Mouse (Mus musculus) left cerebral cortex, postnatal 4 days (tissue): ENCODE data around the gene Hist1h3d. TPM values are rescaled to one million over a fixed set of nuclear protein-coding genes. Genes with fewer than 3 reads are reported as not detected.
"Not testable (repeated sequence)": the region's sequence is repeated elsewhere in the genome, so short reads cannot be mapped to it uniquely, and the experiment has no call there.

Source experiments
- DNase-seq: peaks from one replicate; pipeline ENCODE4 v3.0.0-alpha.2; 2022
- intact Hi-C: fragments of 180-260 bp; cut with DNase I; formaldehyde crosslinking; loops from one replicate; pipeline ENCODE4 v1.15.1; 2025
- total RNA-seq, 2 experiments: library from RNA; stranded (reverse); gene quantifications; 2 replicates each; pipeline ENCODE4 v1.2.3; 2021

Gene Hist1h3d
- total RNA-seq, 2 experiments from 2014 or later = 18.8 to 24.3 TPM

- no peak for DNase-seq
- intact Hi-C loops = loop anchor here (10.0 kb wide), 1 partner anchor 192 kb away; the partner anchor contains the start of genes Hist1h2ab, Hist1h3b and Hist1h4b
Measured at GRCm38 (mm10) chr13:23562699-23563462, 12.7 kb upstream of the Hist1h3d start.

- intact Hi-C loops = loop anchor here (10.0 kb wide), 1 partner anchor 190 kb away; the partner anchor contains the start of genes Hist1h2ab, Hist1h3b and Hist1h4b
- DNase-seq = no peak
Measured at GRCm38 (mm10) chr13:23564482-23564881, 11.1 kb upstream of the Hist1h3d start.

- intact Hi-C loops, DNase-seq: not testable (repeated sequence)
Measured at GRCm38 (mm10) chr13:23570261-23571021, 5.1 kb upstream of the Hist1h3d start.

- peak; percentile 57 for DNase-seq
- intact Hi-C loops = no loop called here
Measured at GRCm38 (mm10) chr13:23571022-23571503, 4.5 kb upstream of the Hist1h3d start, which contains the start of the genes Hist1h2ae and Hist1h2bg. Gene Hist1h2ae (minus strand): TSS chr13:23571220. Gene Hist1h2bg (plus strand): TSS chr13:23571396.

GRCm38 (mm10) chr13:23571504-23572217, 3.9 kb upstream of the Hist1h3d start:
- intact Hi-C loops, DNase-seq: not testable (repeated sequence)

GRCm38 (mm10) chr13:23572218-23573033, 3.1 kb upstream of the Hist1h3d start:
- intact Hi-C loops = no loop called here
- no peak for DNase-seq

GRCm38 (mm10) chr13:23573034-23573897, 2.3 kb upstream of the Hist1h3d start:
- DNase-seq, intact Hi-C loops: not testable (repeated sequence)

GRCm38 (mm10) chr13:23573898-23574524, 1.6 kb upstream of the Hist1h3d start, which contains the start of the genes Hist1h2bf and Hist1h2ad:
Gene Hist1h2bf (minus strand): TSS chr13:23574196.
Gene Hist1h2ad (plus strand): TSS chr13:23574381.
- DNase-seq = peak; percentile 91
- intact Hi-C loops = not testable (repeated sequence)

GRCm38 (mm10) chr13:23574546-23575170, 905 bp upstream of the Hist1h3d start:
- intact Hi-C loops = not testable (repeated sequence)

GRCm38 (mm10) chr13:23575864-23576313, 326 bp downstream of the Hist1h3d start:
- DNase-seq, intact Hi-C loops: not testable (repeated sequence)

More at GRCm38 (mm10) chr13:23574546-23575170, 905 bp upstream of the Hist1h3d start:
- not testable (repeated sequence) for DNase-seq

GRCm38 (mm10) chr13:23576351-23576881, 853 bp downstream of the Hist1h3d start:
- no peak for DNase-seq
- intact Hi-C loops = no loop called here

GRCm38 (mm10) chr13:23576906-23577639, 1.5 kb downstream of the Hist1h3d start:
- no peak for DNase-seq
- intact Hi-C loops = no loop called here

GRCm38 (mm10) chr13:23577835-23578234, 2.3 kb downstream of the Hist1h3d start:
- intact Hi-C loops = no loop called here
- no peak for DNase-seq

GRCm38 (mm10) chr13:23581408-23582218, 6.0 kb downstream of the Hist1h3d start, which contains the start of gene Hist1h4d:
Gene Hist1h4d (plus strand): TSS chr13:23581598.
- peak; percentile 93 for DNase-seq
- intact Hi-C loops = loop anchor here (5.0 kb wide), 1 partner anchor 106 kb away; no protein-coding TSS in a partner anchor
